Mouse (Mus musculus): ENCODE results near the gene Atg101.
A peak's percentile ranks its signal among the peaks of the same experiment; 100 is the strongest.
"Not testable (repeated sequence)": the region's sequence is repeated elsewhere in the genome, so short reads cannot be mapped to it uniquely, and the experiment has no call there.

Gene Atg101

DNA sequence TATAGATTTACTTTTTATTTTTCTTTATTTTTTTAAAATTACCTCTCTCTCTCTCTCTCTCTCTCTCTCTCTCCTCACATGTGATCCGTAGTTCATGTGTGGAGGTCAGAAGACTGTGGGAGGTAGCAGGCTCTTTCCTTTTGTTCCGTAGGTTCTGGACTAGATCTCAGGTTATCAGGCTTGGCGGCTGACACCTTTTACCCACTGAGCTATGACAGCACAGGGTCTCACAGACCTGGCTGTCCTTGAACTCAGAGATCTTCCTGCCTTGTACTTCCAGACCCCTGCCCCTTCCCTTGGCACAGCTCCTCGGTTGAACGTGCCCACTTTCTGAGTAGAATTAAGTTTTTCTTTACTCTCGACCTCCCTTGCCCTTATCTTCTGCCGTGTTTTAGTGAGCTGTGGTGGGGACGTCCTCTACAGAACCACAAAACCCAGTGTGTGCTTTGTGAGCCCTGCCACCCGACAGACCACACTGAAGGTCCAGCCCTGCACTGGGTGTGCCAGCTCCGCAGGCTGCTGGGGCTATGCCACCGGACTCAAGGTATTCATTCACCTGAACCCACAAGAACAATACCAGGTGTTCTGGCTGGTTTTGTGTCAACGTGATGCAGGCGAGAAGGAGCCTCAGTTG lies 32.3 kb downstream of the Atg101 start:
- no peak for DNase-seq (ENCODE audit: low read depth)

DNA sequence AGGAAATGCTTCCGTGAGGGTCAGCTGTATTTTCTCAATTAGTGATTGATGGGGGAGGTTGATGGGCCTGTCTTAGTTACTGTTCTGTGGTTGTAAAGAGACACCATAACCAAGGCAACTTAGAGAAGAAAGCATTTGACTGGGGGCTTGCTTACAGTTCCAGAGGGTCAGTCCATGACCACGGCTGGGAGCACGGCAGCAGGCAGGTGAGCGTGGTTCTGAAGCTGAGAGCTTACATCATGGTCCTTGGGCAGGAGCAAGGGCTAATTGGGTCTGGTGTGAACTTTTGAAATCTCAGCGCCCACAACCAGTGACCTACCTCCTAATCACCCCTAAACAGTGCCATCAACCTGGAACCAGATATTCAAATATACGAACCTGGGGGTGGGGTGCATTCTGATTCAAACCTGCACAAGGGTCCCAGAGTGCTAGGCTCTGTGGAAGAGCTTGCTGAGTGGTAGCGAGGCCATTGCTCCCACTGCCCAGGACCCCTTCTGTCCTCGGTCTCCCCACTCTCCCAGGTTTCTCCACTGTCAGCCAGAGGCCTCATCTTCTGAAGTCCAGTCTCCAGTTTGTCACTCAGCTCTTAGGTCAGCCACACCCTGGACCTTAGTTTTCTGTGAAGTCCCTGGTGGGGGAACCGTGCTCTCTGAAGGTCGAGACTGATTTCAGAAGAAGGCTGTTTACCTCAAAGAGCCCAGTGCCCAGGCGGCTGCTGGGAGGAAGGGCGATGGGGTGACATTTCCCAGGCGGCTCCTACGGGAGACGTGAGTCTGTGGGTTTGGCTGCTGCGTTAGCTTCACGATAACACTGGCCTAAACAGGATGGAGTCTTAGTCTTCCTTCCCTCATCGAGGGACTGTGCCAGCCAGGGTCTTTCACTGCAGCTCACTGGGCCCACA lies 33.1 kb downstream of the Atg101 start:
- no peak for DNase-seq (ENCODE audit: low read depth)

DNA sequence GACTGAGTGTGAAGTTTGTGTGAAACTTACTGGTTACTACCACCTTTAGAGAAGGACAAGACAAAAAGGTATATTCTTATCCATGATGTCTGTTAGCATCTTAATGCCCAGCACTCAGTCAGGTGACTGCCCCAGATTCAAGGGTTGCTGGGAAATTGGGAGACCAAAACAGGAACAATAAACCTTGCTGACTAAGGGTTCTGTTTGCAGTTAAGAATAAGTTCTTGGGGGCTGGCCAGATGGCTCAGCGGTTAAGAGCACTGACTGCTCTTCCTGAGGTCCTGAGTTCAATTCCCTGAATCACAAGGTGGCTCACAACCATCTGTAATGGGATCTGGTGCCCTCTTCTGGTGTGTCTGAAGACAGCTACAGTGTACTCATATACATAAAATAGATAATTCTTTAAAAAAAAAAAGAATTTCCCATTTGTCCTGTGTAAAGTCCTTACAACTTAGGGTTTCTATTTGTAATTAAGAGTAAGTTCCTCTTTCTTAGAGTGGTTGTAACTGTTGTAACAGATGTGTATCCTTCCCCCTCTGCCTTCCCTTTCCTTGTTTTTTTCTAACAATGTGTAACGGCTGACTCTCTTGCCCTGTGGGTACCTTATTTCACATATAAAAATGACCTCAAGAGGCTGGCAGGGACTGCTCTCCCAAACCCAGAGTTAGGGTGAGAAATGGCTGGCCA lies 33.9 kb downstream of the Atg101 start:
- DNase-seq (ENCODE audit: low read depth), result no peak

DNA sequence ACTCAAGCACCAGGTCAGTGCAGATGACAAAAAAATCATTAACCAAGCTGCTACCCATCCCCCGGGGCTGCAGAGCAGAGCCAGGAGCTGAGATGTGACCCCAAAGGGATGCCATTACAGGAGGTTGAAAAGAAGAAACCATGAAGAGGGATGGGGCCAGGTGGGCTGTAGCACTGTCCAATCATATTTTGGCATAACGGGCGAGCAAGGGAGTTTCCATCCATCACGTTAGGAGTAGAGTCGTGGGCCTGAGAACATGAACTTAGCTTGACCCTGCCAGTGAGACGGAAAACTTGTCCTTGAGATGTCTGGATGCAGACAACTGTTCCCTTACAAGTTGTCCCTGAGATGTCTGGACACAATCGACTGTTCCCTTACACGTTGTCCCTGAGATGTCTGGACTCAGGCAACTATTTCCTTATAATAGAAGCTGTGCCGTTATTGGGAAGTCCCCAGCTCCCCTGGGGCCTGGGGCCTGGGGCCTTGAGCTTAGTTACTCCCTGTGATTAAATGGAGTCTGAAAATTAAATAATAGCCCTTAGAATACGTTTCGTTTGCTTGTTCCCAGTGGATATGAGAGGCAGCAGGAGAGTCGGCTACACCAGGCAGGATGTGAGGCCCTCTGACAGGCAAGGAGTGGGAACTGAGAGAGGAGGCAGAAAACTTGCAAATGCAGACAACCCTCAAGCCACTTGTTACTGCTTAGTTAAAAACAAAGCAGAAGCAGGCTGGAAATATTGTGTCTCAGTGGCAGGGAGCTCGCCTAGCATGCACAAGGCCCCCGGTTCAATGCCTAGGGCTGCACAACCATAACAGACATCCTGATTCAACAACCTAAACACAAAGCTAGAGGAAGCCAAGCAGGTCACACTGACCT lies 35.1 kb downstream of the Atg101 start:
- DNase-seq (ENCODE audit: low read depth), result no peak

DNA sequence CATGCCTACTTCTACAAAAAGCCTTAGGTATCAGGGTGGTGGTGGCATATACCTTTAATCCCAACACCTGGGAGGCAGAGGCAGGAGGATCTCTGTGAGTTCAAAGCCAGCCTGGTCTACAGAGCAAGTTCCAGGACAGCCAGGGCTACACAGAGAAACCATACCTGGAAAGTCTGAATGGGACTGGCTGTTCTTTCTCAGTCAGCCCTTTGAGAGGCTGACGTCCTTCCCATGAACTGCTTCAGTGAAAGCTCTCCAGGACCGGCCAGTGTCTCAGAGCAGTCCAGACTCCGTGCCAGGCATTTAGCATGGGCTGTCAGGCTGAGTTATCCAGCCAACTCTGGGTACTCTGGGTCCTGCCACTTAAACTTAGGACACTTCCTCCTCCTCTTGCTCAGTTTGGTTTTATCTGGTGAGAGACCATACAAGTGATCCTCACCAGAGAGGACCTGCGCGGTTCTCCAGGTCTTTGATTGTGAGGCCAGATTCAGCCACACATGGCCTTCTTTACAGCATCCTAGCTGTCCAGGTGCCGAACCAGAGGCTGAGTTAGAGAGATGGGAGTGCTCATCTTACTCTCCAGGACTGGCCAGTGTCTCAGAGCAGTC lies 36.0 kb downstream of the Atg101 start:
- no peak for DNase-seq (ENCODE audit: low read depth)

DNA sequence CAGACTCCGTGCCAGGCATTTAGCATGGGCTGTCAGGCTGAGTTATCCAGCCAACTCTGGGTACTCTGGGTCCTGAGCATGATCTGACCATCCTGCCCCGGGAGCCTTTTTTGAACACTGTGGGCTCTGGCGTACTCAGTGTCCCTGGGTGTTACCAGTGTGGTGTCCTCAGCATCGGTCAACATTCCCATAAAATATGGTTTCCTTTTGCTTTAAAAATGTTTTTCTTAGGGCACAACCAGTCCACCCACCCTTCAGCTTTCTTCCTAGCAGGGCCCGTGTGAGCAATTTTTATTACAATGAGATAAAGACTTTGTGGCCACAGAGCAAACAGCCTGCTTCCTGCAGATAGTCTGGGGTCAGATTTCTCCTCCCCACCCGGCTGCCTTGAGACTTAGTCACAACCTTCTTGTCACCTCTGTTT lies 36.6 kb downstream of the Atg101 start:
- DNase-seq (ENCODE audit: low read depth), result peak; percentile 71

DNA sequence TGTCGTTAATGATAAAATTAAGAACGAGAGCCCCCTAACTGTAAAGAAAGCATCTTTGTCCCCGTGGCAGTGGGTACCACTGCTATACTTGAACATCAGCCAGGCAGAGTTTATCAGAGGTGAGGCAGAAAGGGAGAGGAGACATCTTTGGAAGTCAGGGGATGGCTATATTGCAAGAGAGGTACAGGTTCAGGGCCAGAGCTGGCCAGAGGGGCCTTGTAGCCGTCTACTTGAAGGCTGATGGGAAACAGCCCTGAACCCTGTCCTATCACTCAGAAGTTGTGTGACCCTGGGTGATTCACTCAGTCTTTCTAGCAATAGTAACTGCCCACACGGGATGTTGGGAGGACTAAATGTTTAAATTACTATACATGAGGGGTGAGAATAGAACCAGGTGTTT lies 37.1 kb downstream of the Atg101 start:
- no peak for DNase-seq (ENCODE audit: low read depth)

DNA sequence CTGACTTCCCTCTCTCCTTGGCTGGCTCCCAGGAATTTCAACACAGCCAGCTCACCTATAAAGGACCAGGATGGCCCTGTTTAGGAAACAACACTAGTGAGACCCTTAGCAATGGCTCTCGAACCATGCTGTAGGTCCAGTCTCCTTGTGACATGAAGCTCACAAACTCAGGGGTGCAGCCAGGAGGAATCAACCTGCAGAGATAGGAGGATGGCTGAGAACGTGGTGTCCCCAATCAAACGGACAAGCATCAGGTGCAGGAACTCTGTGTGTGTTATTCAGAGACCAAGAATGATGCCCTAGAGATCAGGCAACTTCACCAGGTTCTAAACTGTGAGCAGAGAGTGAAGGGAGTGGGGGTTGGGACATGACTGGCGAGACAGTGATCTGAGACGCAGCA lies 38.0 kb downstream of the Atg101 start:
- no peak for DNase-seq (ENCODE audit: low read depth)

DNA sequence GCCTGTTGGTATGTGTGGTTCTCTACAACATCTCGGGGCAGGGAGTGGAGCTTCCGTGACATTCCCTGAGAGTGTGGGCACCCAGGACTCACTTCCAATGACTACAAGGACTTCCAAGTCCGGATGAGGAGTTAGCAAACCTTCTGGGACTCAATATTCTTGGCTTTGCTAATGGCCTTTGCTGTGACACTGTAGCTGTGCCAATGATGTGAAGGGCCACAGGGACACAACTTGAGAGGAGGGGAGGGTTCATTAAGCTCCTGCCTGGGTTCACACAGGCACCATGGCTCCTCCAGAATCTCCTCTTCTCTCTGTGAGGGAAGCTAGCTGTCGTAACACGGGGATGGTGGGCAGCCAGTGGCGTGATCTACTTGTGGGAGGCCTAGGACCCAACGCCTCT lies 38.6 kb downstream of the Atg101 start:
- DNase-seq (ENCODE audit: low read depth), result no peak

DNA sequence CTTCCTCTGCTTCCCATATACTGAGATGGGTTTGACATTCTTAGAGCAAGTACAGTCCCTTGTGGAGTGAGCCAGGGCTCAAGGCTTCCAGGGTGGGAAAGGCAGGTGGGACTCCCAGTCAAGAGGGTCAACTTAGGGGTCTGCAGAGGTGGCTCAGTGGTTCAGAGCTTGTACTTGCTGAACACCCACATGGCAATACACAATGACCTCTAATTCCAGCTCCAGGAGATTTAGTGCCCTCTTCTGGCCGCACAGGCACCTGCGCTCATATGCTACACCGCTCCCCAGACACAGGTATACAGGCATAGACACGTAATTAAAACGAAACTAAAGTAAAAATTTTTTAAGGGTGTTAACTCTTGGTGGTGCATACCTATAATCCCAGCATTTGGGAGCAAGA lies 39.4 kb downstream of the Atg101 start:
- no peak for DNase-seq (ENCODE audit: low read depth)

DNA sequence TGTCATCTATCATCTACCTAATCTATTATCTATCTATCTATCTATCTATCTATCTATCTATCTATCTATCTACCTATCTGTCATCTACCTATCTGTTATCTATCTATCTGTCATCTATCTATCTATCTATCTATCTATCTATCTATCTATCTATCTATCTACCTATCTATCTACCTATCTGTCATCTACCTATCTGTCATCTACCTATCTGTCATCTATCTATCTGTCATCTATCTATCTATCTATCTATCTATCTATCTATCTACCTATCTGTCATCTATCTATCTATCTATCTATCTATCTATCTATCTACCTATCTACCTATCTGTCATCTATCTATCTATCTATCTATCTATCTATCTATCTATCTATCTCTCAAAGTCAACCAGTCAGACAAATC lies 40.3 kb downstream of the Atg101 start:
- DNase-seq (ENCODE audit: low read depth), result not testable (repeated sequence)

DNA sequence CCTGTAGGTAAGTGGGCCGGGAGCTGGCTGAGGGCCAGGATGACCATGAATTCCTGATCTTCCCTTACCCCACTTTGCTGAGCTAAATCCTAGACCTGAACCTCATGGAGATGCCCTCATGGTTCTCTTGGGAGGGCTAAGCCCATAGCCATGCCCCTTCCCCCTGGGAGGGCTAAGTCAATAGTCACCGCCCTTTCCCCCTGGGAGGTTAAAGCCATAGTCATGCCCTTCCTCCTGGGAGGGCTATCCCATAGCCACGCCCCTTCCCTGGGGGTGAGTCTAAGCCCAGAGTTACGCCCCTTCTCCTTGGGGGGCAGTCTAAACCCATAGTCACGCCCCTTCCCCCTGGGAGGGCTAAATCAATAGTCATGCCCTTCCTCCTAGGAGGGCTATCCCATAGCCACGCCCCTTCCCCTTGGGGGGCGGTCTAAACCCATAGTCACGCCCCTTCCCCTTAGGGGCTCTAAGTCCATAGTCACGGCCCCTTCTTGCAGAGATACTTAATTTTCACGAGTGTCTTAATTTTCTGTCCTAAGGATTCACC lies 42.0 kb downstream of the Atg101 start:
- DNase-seq (ENCODE audit: low read depth), result peak; percentile 50

DNA sequence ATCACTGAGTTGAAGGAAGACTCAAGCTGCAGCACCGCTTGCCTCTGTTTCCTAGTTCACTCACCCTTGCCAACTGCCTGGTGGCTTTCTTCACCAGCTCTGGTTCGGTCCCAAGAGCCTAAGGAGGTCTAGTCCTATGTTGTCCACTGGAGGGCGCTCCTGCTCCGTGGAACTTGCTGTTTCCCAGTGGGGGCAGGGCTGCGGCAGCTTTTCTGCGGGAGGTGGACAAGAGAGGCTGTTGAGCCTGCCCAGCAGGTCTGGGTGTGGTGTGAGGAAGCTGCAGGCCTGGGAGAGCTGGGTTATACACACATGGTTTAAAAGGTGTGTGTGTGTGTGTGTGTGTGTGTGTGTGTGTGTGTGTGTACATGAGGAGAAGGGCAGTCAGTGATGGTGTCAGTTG lies 43.2 kb downstream of the Atg101 start:
- peak; percentile 83 for DNase-seq (ENCODE audit: low read depth)

DNA sequence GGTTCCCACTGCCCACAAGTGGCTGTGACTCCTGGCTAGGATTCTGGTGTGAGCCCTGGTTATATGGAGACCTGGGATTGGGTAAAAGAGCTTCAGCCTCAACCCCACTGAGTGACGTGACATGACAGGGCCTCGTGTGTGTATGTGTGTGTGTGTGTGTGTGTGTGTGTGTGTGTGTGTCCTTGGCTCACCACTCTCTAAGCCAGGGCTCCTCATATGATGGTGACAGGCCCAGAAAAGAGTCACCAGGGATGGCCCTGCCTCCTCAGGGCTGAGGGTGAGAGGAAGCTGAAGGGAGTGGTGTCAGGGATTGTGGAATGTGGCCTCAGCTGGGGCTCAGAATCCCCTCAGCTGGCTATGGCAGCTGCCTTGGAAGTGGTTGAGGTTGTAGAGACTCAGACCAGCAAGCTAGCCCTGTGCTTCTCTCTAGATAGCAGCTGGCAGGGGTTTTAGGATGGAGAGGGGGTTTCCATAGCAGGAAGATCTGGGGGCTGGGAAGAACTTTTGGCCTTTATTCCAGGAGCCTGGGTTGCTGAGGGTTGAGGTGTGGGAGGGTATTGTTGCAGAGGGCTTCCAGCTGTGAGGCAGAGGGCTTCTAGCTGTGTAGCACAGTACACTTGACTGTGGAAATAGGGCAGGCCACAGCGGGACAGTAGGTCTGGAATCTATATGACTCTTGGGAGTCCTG lies 44.9 kb downstream of the Atg101 start:
- no peak for DNase-seq (ENCODE audit: low read depth)

DNA sequence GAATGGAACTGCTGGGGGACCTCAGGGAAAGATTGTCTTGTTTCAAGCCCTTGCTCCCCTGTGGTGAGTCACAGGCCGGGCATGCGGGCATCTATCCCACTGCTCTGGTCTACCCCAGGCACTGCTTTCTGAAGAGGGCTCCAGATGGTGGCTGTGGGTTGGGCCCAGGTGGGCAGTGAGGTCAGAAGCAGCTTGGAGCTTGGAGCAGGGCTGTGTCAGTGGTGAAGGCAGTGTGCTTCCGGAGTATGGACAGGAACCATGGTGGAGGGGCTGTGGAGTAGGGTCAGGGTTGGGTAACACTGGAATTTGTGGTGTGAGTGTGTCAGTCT lies 45.5 kb downstream of the Atg101 start:
- DNase-seq (ENCODE audit: low read depth), result no peak

DNA sequence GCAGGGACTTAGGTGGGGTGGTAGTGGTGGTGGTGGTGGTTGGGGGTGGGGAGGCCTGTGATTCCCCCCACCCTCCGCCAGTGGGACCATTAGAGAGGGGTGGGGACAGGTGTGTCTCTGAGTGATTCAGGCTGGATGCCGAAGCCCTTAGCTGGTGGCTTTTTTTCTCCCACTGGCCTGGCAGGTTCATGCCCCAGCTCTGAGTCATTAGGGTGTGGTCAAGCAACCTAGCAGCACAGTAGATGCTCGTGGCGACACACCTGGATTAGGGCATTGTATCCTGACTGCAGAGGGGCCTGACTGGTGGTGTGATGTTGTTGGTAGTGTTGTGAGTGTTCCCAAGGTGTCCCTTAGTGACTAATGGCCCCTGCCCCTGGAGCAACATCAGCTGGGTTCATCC lies 47.0 kb downstream of the Atg101 start:
- DNase-seq (ENCODE audit: low read depth), result no peak

DNA sequence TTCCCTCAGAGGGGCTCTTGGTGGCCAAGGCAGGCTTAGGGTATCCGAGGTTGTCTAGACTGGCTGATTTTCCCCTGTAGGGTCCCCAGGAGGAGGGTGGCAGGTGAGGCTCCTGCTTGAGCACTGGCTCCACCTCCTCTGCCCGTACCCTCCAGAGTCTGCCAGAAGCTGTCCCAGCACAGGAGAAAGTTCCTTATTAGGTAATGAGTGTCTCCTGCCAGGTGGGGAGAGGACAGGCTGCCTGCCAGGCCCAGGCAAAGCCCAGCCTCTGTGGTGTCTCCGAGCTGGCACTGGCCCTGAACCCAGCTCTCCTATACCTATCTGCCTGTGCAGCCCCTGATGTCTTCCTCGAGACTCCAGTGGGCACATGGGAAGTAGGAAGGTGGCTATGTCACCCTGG lies 48.3 kb downstream of the Atg101 start:
- no peak for DNase-seq (ENCODE audit: low read depth)

DNA sequence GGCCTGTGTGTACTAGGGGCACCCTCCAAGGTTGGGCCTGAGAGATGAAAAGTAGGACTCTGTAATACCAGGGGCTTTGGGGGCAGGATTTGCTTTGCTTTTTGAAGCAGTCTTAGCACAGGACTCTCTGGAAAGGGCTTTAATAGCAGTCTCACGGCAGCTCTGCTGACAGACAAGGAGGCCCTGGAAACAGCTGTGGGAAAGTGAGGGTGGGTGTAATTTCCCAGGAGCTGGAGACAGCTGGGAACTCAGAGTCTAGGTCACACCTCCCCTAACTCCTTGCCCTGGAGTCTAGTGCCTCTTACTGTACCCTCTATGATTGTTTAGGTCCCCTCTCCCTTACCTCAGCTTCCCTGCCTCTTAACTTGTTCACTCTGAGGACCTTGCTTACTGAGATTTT lies 49.1 kb downstream of the Atg101 start:
- DNase-seq (ENCODE audit: low read depth), result no peak

DNA sequence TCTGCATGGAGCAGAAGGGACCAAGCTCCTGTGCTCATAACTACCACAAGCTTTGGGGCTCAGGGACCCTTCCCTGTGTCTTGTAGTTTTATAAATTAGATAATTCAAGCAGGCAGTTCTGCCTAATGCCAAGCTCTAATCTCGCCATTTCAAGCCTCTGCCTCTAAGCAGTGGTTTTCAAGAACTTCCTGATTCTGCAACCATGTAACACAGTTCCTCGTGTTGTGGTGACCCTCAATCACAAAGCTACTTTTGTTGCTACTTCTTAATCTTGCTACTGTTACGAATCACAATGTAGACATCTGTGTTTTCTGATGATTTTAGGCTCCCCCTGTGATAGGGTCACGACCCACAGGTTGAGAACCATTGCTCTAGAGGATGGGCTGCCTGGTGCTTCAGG lies 49.6 kb downstream of the Atg101 start:
- no peak for DNase-seq (ENCODE audit: low read depth)

DNA sequence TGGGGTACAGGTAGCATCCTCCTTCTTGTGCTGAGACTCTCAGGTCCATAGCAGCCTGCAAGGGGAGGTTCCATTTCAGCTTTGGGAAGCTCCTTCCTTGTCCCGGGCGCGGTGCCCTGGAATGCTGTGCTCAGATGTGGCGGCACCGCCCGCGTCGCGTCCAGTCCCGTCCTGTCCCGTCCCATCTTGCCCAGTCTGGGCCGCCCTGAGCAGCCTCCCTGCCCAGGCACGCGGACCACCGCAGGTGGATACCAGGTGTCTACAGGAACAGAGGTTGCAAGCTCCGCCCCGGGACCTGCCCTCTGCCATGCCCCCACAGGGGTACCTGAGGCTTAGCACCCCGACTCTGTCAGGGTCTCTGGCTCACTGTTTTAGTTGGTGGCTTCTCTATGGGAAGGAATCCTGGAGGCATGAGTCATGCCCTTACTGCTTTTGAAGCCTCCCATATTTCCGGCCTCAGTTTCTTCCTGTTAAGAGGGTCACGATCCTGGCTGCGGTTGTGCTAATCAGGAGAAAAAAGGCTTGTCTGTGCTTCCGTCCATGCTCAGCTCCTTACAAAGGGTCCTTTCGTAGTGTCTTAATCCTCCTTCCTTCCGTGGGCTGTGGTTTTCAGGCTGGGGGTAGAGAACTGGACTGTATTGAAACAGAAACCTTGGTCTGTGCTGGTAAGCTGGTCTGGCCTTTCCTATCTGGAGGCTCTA lies 52.6 kb downstream of the Atg101 start:
- DNase-seq (ENCODE audit: low read depth), result peak; percentile 56

Measured in c-Kit-positive CD71-negative TER-119-negative erythroid progenitor cells, embryonic 14.5 days (primary cell).